Mouse (Mus musculus) kidney, adult 18-20 months (tissue): ENCODE measurements at regions not wholly inside any gene's neighbourhood (a gene's known extent, or its start where the extent isn't known, plus 50 kb on each side); places are given as distances from the start of the nearest gene placed in this dataset.

Source experiments
- DNase-seq: peaks from one replicate; pipeline ENCODE4 v3.0.0; 2021

DNA sequence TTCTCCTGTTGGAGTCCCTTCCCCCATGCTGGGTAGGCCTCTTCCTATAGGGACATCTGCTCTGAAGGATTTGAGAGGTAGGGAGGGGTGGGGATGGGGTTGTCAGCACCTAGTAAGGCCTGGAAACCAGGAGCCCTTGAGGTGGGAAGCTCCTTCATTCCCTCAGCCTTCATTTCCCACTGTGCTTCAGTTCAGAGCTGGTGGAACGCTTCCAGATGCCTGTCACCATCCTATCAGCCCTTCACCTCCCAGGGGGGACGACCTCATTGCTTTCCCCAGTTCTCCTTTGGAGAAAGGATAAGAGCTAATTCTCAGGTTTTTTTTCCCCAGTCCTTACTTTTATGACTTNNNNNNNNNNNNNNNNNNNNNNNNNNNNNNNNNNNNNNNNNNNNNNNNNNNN, 65.8 kb upstream of the Runx1 start:
- DNase-seq: no peak

DNA sequence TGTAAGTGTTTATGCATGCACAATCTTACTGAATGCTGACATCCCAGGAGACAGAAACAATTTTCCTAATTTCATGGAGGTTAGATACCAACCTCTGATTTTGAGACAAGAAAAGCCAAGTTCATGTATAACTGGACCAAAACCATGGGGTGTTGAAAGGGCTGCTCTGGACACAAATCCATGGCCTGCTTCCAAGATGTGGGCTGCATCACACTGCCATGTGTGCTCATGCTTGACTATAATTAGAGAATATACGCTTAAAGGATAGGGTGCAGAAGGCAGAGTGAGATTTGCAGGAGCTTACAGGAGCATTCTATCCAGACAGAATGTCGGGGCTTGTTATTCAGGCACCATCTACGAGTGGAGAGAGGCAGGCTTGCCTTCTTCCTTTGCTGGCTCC, 64.8 kb upstream of the Runx1 start:
- no peak for DNase-seq

DNA sequence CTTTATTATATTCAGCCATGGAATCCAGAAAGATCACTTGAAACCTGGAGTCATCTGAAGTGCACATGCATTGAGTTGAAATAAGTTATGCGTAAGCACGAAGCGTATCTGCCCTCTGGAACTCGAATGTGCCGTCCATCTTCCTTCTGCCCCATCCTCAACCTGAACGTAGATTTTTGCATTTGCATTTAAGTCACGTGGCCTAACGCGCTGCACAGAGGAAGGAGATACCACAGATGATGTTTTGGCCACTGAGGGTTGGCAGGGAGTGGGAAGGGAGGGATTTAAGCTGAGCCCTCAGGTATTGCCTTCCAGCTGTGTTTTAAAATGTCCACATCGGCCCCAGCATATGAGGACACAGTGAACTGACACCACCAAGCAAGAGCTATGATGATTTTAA, 63.6 kb upstream of the Runx1 start:
- DNase-seq: no peak

DNA sequence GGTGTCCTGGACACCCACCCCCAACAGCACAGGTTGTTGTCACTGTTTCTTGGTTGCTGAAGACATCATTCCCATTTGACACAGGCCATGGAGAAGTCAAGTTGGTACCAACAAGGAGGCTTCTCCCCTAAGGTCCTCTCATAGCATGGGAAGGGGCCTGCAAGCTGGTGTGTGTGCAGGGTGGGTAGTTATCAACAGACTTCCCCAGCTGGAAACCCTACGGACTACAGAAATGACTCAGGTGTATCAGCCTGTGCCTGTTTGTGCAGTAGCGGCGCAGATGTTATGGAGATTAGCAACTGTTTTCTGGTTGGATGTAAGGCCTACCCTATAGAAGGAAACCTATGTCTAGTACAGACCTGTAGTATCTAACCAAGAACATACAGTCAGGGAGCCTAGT, 60.3 kb upstream of the Runx1 start:
- DNase-seq: no peak

DNA sequence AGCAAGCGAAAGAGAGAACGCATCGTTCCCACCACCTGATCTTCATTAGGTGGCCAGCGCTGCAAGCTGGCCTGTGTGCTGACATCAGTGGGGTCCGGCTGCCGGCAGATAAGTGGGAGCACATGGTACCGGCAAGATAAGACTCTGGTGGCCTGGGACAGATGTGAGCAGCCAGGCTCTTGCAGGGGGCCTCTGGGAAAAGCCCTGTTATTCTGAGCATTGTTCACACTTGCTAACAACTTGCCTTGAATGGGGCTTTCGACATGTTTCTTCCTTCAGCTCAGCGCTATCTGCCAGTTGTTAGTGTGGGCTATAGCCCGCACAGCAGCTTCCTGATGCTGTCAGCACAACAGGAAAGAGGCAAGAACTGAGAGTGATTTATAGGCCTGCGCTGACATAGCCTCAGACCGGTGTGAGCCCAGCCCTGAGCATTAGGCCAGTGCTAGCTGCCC, 57.9 kb upstream of the Runx1 start:
- no peak for DNase-seq

DNA sequence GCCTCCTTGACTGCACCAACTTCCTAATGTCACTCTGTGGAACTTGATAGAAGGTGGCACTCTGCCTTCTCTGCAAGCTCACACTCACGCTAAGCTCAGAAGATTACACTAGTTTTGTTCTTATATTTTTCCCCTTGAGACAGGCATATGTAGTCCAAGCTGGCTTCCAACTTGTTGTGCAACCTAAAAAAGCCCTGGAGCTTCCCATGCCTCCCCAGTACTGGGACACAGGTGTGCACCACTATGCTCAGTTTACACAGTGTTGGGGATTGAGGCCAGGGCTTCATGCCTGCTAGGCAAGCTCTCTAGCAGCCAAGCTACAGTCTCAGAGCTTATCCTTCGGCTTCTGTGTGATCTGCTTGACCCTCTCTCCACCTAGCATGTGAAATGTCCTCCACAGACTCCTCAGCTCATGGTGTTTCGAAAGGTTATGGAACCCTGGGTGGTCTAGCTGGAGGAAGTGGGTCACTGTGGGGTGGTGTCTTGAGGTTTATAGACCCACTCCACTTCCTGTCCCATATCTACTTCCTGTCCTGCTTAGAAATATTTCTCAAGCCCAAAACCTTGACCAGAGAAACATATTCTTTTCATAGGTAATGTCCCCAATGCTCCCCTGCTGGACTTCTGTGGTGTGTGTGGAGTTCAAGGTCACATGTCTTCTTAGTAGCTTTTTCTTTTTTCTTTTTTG, 54.6 kb upstream of the Runx1 start:
- DNase-seq: no peak

DNA sequence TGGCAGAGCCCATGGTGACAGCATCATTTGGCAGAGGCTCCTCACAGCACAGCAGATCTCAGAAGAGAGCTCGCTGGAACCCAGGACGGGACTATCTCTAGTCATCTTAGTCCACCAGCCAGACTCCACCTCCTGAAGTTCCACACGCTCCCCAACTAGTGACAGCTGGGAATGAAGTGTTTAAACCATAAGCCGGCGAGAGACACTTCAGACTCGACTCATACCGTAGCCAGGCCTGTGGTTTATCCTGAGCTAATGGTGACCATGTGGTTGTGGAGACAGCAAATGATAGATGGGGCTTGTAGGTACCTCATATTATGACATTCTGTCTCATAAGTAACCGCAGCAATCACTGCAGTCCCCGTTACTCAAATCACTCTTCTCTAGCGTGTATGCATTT, 52.1 kb upstream of the Runx1 start:
- no peak for DNase-seq
